Mouse (Mus musculus): ENCODE data around the gene Pogz. TPM values are rescaled to one million over a fixed set of nuclear protein-coding genes. Genes with fewer than 3 reads are reported as not detected.

Pogz gene
- polyA plus RNA-seq, 1 experiment from 2014 or later = 9.2 TPM

DNA sequence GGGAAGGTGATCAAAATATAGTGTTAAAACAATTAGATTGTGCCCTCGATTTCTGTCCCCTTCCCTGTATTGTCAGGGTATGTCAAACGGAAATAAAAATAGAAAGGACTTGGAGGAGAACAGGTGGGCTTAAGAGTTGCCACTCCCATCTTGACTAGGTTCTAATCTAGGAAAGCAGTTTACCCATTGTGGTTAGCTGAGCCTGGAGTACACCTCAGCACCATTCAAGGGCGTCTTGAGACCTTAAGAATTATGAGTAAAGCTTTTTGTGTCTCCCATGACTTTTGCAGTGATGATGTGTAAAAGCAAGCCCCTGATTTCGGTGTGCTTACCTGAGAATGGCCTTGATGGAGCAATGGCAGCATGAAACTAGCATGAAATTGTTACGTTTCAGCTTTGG, 1.7 kb downstream of the Pogz start:
- no peaks in the 10 kb centered on the region for H3K27me3 ChIP-seq (replicated peaks; ENCODE audit: control insufficient read depth, insufficient read depth, low read length)
- no peaks in the 10 kb centered on the region for H3K36me3 ChIP-seq (ENCODE audit: control insufficient read depth, insufficient read depth, low read length)
- H3K4me1 ChIP-seq (ENCODE audit: control insufficient read depth, insufficient read depth, low read length) = 0 out of 2 replicates have a peak, but pooled peaks cover 3% of the 10 kb centered on the region
- 0 out of 2 replicates have a peak overlapping the region, but pooled peaks have one; percentile 71 for H3K4me3 ChIP-seq (ENCODE audit: low read length)
- no peak overlapping the region for H3K9ac ChIP-seq (ENCODE audit: low read depth, low read length)
- no peak for ATAC-seq
- H3K4me2 ChIP-seq (ENCODE audit: low read depth, low read length) = peak overlapping the region; percentile 62; the same call in 1 of the 2 replicates
- H3K9me3 ChIP-seq (ENCODE audit: control insufficient read depth, low read length) = no peaks in the 10 kb centered on the region
- H3K27ac ChIP-seq (ENCODE audit: low read length) = no peak overlapping the region
- 65% methylated on average over 5 of the region's 5 CpGs for WGBS

DNA sequence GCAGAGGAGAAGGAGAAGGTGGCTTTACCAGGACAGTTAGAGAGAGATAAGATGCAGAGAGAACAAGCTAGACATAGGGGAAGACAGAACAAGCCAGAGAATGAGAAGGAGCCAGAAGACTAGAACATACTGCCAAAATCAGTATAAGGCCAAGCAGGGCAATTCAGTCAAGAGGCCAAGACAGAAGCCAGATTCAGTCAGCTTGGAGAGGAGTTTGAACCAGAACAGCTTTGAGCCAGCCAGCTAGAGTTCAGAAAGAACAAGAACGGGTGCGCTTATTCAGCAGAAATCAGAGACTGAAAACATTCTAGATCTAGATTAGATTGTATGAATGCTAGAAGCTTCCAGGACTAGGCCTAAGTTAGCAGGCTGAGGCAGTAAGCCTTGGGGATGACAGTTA, 10.0 kb downstream of the Pogz start:
- H3K4me1 ChIP-seq (ENCODE audit: control insufficient read depth, insufficient read depth, low read length) = peaks cover 6% of the 10 kb centered on the region; the same call in 1 of the 2 replicates
- 94% methylated on average over 2 of the region's 2 CpGs for WGBS
- H3K36me3 ChIP-seq (ENCODE audit: control insufficient read depth, insufficient read depth, low read length) = no peaks in the 10 kb centered on the region
- no peaks in the 10 kb centered on the region for H3K27me3 ChIP-seq (replicated peaks; ENCODE audit: control insufficient read depth, insufficient read depth, low read length)
- no peak overlapping the region for H3K9ac ChIP-seq (ENCODE audit: low read depth, low read length)
- no peak overlapping the region for H3K4me2 ChIP-seq (ENCODE audit: low read depth, low read length)
- no peak for ATAC-seq
- no peak overlapping the region for H3K4me3 ChIP-seq (ENCODE audit: low read length)
- H3K27ac ChIP-seq (ENCODE audit: low read length) = no peak overlapping the region
- H3K9me3 ChIP-seq (ENCODE audit: control insufficient read depth, low read length) = no peaks in the 10 kb centered on the region

DNA sequence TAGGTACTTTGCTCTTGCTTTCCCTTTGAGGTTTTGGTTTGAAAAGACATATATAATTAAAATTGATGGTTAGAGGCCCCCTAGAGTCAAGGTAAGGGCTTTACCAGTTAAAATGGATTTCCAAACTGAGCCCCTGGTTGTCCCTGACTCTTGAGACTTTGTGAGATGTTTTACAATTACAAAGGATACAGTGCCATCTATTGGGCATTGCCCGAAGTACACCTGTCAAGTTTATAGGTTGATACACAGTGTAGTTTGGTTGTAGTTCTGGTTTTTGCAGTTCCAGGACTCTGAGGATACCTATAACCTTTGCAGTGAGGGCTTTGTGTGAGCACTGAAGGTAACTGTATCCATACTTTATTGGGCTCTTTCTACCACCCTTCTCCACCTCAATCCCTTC, 12.0 kb downstream of the Pogz start:
- H3K9ac ChIP-seq (ENCODE audit: low read depth, low read length) = no peak overlapping the region
- peak; percentile 31; the same call in 1 of the 2 replicates for ATAC-seq
- H3K27me3 ChIP-seq (replicated peaks; ENCODE audit: control insufficient read depth, insufficient read depth, low read length) = no peaks in the 10 kb centered on the region
- 20% methylated on average over 1 of the region's 1 CpGs for WGBS
- H3K4me2 ChIP-seq (ENCODE audit: low read depth, low read length) = no peak overlapping the region
- H3K4me3 ChIP-seq (ENCODE audit: low read length) = no peak overlapping the region
- no peaks in the 10 kb centered on the region for H3K36me3 ChIP-seq (ENCODE audit: control insufficient read depth, insufficient read depth, low read length)
- peaks cover 6% of the 10 kb centered on the region; the same call in 1 of the 2 replicates for H3K4me1 ChIP-seq (ENCODE audit: control insufficient read depth, insufficient read depth, low read length)
- H3K9me3 ChIP-seq (ENCODE audit: control insufficient read depth, low read length) = no peaks in the 10 kb centered on the region
- no peak overlapping the region for H3K27ac ChIP-seq (ENCODE audit: low read length)

DNA sequence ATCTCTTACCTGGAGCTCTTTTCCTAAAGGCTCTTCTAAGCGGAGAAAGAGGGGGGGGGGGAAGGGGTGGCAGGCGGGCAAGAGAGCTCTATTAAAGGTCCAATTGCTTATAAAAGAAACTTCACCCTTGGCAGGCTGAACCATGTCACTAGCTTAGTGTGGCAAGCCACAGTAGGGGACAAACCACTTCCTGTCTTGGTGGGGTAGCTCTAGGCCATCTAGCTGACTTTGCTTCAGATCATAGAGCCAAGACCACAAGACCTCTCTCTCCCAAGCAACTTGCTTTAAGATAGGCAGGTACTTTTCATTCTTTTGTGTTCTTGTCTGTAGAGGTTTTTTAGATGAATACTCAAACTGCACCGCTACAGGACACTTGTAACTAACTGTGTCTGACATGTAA, 14.4 kb downstream of the Pogz start:
- 75% methylated on average over 3 of the region's 3 CpGs for WGBS

DNA sequence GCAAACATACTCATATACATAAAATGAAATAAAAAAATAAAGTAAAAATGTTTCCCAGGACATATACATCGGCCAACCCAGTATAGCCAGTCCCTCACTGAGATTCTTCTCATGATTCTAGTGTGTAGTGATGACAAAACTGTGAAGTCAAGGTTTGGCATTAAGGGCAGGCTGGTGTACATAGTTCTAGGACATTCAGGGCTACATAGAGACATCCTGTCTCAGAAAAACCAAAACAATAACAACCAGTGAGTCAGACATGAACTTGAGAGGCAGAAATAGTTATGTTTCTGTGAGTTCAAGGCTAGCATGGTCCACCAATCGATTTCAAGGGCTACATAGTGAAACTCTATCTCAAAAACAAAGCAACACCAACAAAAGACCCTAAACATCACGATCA, 14.8 kb downstream of the Pogz start:
- peaks cover 8% of the 10 kb centered on the region; the same call in 1 of the 2 replicates for H3K36me3 ChIP-seq (ENCODE audit: control insufficient read depth, insufficient read depth, low read length)
- no peaks in the 10 kb centered on the region for H3K9me3 ChIP-seq (ENCODE audit: control insufficient read depth, low read length)
- no peak overlapping the region for H3K4me2 ChIP-seq (ENCODE audit: low read depth, low read length)
- peaks cover under 1% of the 10 kb centered on the region; the same call in 1 of the 2 replicates for H3K4me1 ChIP-seq (ENCODE audit: control insufficient read depth, insufficient read depth, low read length)
- H3K9ac ChIP-seq (ENCODE audit: low read depth, low read length) = no peak overlapping the region
- ATAC-seq = no peak
- no peak overlapping the region for H3K27ac ChIP-seq (ENCODE audit: low read length)
- no peaks in the 10 kb centered on the region for H3K27me3 ChIP-seq (replicated peaks; ENCODE audit: control insufficient read depth, insufficient read depth, low read length)
- H3K4me3 ChIP-seq (ENCODE audit: low read length) = no peak overlapping the region
- WGBS = 90% methylated on average over 3 of the region's 3 CpGs

More for the DNA sequence above, 14.4 kb downstream of the Pogz start:
- Histone ChIP-seq H3K4me2 (ENCODE audit: low read depth, low read length) (no peak overlapping the region), H3K36me3 (ENCODE audit: control insufficient read depth, insufficient read depth, low read length) (peaks cover 8% of the 10 kb centered on the region; the same call in 1 of the 2 replicates), H3K9ac (ENCODE audit: low read depth, low read length) (no peak overlapping the region), H3K4me3 (ENCODE audit: low read length) (no peak overlapping the region), H3K27me3 (replicated peaks; ENCODE audit: control insufficient read depth, insufficient read depth, low read length) (no peaks in the 10 kb centered on the region), H3K4me1 (ENCODE audit: control insufficient read depth, insufficient read depth, low read length) (peaks cover 3% of the 10 kb centered on the region; the same call in 1 of the 2 replicates), H3K9me3 (ENCODE audit: control insufficient read depth, low read length) (no peaks in the 10 kb centered on the region), H3K27ac (ENCODE audit: low read length) (no peak overlapping the region)
- ATAC-seq = no peak

DNA sequence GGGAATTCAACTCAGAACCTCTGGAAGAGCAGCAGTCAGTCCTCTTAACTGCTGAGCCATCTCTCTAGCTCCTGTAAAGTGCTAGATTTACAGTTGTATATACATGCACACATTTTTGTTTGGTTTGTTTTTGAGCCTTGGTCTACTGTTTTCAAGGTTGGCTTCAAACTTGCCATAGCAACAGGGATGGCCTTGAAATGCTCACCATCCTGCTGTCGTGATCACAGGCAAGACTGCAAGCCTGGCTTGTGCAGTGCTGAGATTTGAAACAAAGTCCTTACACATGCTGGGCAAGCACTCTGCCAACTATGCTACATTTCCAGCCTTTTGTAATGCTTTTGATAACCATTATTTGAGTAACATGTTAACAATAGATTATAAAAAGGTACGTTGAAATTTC, 22.1 kb downstream of the Pogz start:
- no peaks in the 10 kb centered on the region for H3K27me3 ChIP-seq (replicated peaks; ENCODE audit: control insufficient read depth, insufficient read depth, low read length)
- H3K9me3 ChIP-seq (ENCODE audit: control insufficient read depth, low read length) = no peaks in the 10 kb centered on the region
- H3K9ac ChIP-seq (ENCODE audit: low read depth, low read length) = no peak overlapping the region
- peaks cover 24% of the 10 kb centered on the region for H3K36me3 ChIP-seq (ENCODE audit: control insufficient read depth, insufficient read depth, low read length)
- ATAC-seq = no peak
- WGBS = 81% methylated on average over 2 of the region's 2 CpGs
- no peaks in the 10 kb centered on the region for H3K4me1 ChIP-seq (ENCODE audit: control insufficient read depth, insufficient read depth, low read length)
- no peak overlapping the region for H3K4me2 ChIP-seq (ENCODE audit: low read depth, low read length)
- H3K27ac ChIP-seq (ENCODE audit: low read length) = no peak overlapping the region
- H3K4me3 ChIP-seq (ENCODE audit: low read length) = no peak overlapping the region

DNA sequence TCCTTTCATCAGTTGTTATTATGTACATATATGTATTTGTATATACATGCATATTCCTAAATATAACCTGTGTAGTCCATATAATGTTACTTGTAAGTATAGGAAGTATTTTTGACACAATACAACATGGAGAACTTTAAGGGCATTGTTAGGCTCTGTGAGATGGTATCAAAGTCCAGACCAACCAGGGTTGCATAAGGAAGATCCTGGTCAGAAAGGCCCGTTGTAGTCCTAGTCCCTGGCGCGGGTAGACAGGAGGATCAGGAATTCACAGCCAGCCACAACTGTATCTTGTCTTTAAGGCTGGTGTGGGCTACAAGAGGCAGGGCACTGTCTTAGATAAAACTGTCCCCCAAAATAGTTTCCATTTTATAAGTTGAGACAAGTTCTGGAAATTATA, 31.6 kb downstream of the Pogz start:
- Histone ChIP-seq H3K9ac (ENCODE audit: low read depth, low read length) (no peak overlapping the region), H3K4me2 (ENCODE audit: low read depth, low read length) (no peak overlapping the region), H3K9me3 (ENCODE audit: control insufficient read depth, low read length) (no peaks in the 10 kb centered on the region), H3K27me3 (replicated peaks; ENCODE audit: control insufficient read depth, insufficient read depth, low read length) (no peaks in the 10 kb centered on the region), H3K36me3 (ENCODE audit: control insufficient read depth, insufficient read depth, low read length) (peaks cover 9% of the 10 kb centered on the region; the same call in 1 of the 2 replicates), H3K4me1 (ENCODE audit: control insufficient read depth, insufficient read depth, low read length) (no peaks in the 10 kb centered on the region), H3K27ac (ENCODE audit: low read length) (no peak overlapping the region), H3K4me3 (ENCODE audit: low read length) (no peak overlapping the region)
- no peak for ATAC-seq
- 94% methylated on average over 3 of the region's 3 CpGs for WGBS

DNA sequence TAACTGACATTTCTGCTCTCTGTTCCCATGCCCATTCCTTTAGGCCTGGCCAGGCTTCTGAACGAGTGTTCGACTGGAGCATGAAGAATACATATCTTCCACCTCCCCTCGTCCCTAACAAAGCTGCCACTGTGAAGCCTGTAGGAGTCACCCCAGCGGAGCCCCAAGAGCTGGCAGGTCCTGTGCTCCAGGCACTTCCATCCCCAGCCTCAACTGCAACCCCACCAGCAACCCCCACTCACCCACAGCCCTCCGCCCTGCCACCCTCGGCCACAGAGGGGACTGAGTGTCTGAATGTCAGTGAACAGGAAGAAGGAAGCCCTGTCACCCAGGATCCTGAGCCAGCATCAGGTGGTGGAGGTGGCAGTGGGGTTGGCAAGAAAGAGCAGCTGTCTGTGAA, 41.3 kb downstream of the Pogz start:
- Histone ChIP-seq H3K36me3 (ENCODE audit: control insufficient read depth, insufficient read depth, low read length) (peaks cover 28% of the 10 kb centered on the region), H3K9ac (ENCODE audit: low read depth, low read length) (no peak overlapping the region), H3K4me2 (ENCODE audit: low read depth, low read length) (no peak overlapping the region), H3K27me3 (replicated peaks; ENCODE audit: control insufficient read depth, insufficient read depth, low read length) (no peaks in the 10 kb centered on the region), H3K27ac (ENCODE audit: low read length) (no peak overlapping the region), H3K4me3 (ENCODE audit: low read length) (no peak overlapping the region), H3K4me1 (ENCODE audit: control insufficient read depth, insufficient read depth, low read length) (no peaks in the 10 kb centered on the region), H3K9me3 (ENCODE audit: control insufficient read depth, low read length) (no peaks in the 10 kb centered on the region)
- no peak for ATAC-seq
- WGBS = 90% methylated on average over 6 of the region's 6 CpGs

DNA sequence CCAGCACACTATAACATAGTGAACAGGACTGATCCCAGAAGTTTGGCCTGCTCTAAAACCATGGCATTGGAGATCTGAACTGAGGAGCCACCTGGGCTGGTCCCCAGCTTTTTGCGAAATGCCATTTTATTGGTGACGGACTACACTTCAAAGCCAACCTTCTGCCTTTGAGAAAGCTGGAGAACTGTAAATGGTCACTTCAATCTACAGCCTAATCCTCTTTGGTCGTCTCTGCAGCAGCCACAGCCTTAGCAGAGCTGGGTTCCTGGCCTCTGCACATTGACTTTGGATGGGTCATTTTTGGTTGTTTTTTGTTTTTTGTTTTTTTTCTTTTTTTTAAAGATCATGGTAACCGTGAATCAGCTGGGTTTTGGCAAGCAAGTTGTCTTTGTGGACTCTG, 44.5 kb downstream of the Pogz start:
- Histone ChIP-seq H3K9me3 (ENCODE audit: control insufficient read depth, low read length) (no peaks in the 10 kb centered on the region), H3K4me2 (ENCODE audit: low read depth, low read length) (no peak overlapping the region), H3K9ac (ENCODE audit: low read depth, low read length) (no peak overlapping the region), H3K4me3 (ENCODE audit: low read length) (no peak overlapping the region), H3K27ac (ENCODE audit: low read length) (no peak overlapping the region), H3K36me3 (ENCODE audit: control insufficient read depth, insufficient read depth, low read length) (peaks cover 24% of the 10 kb centered on the region), H3K4me1 (ENCODE audit: control insufficient read depth, insufficient read depth, low read length) (peaks cover 11% of the 10 kb centered on the region), H3K27me3 (replicated peaks; ENCODE audit: control insufficient read depth, insufficient read depth, low read length) (no peaks in the 10 kb centered on the region)
- WGBS = 66% methylated on average over 4 of the region's 4 CpGs
- no peak for ATAC-seq

DNA sequence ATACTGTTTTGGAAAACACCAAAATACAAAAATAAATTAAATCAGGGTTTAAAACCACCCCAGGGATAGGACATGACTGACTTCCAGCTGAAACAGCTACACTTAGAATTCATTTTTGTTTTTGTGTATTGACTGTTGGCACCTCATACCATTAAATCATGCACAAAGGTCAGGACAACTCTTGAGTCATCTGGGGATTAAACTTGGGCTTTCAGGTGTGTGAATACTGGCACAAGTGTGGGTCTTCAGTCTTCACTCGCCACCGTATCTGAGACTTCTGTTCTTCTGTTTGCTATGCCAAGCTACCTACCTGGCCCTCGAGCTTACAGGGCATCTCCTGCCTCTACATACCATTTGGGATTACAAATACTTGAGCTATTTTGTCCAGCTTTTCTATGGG, 45.2 kb downstream of the Pogz start:
- 85% methylated on average over 3 of the region's 3 CpGs for WGBS
- no peak overlapping the region for H3K4me3 ChIP-seq (ENCODE audit: low read length)
- H3K9ac ChIP-seq (ENCODE audit: low read depth, low read length) = no peak overlapping the region
- H3K4me1 ChIP-seq (ENCODE audit: control insufficient read depth, insufficient read depth, low read length) = peaks cover 14% of the 10 kb centered on the region
- ATAC-seq = no peak
- H3K27ac ChIP-seq (ENCODE audit: low read length) = no peak overlapping the region
- H3K36me3 ChIP-seq (ENCODE audit: control insufficient read depth, insufficient read depth, low read length) = peaks cover 23% of the 10 kb centered on the region
- H3K27me3 ChIP-seq (replicated peaks; ENCODE audit: control insufficient read depth, insufficient read depth, low read length) = no peaks in the 10 kb centered on the region
- H3K4me2 ChIP-seq (ENCODE audit: low read depth, low read length) = no peak overlapping the region
- no peaks in the 10 kb centered on the region for H3K9me3 ChIP-seq (ENCODE audit: control insufficient read depth, low read length)

Measured in intestine, embryonic 16.5 days (tissue).